Mouse (Mus musculus) limb, embryonic 10.5 days (tissue): ENCODE data around the gene Ptprg. TPM values are rescaled to one million over a fixed set of nuclear protein-coding genes. Genes with fewer than 3 reads are reported as not detected.
A peak's percentile ranks its signal among the peaks of the same experiment; 100 is the strongest.
"Not testable (repeated sequence)": the region's sequence is repeated elsewhere in the genome, so short reads cannot be mapped to it uniquely, and the experiment has no call there.

ENCODE experiments used
- DNase-seq: peaks from one replicate; pipeline ENCODE4 v3.0.0-alpha.2; 2017; ENCODE audit warnings: low spot score
- H3K27ac ChIP-seq: fragments of 300-500 bp; sonication (generic); 2 replicates; pipeline ENCODE4 v1.5.1; 2016; ENCODE audit warnings: mild to moderate bottlenecking
- H3K27me3 ChIP-seq: fragments of 300-500 bp; sonication (generic); 2 replicates; pipeline ENCODE4 v1.6.1; 2016; ENCODE audit warnings: low read depth, mild to moderate bottlenecking; ENCODE audit not compliant: poor library complexity, severe bottlenecking
- H3K36me3 ChIP-seq: fragments of 300-500 bp; sonication (generic); 2 replicates; pipeline ENCODE4 v1.6.1; 2016; ENCODE audit warnings: mild to moderate bottlenecking, moderate library complexity
- H3K4me1 ChIP-seq: fragments of 300-500 bp; sonication (generic); 2 replicates; pipeline ENCODE4 v1.6.1; 2016
- H3K4me3 ChIP-seq: fragments of 300-500 bp; sonication (generic); 2 replicates; pipeline ENCODE4 v1.5.1; 2016; ENCODE audit warnings: mild to moderate bottlenecking, moderate library complexity
- H3K9me3 ChIP-seq: fragments of 300-500 bp; sonication (generic); replicated peaks from 2 replicates; pipeline ENCODE4 v1.6.1; 2016; ENCODE audit warnings: mild to moderate bottlenecking
- WGBS: fragments of 180-500 bp; shearing (Covaris S2); methylation state at CpG from one replicate; pipeline ENCODE4 v1.1.7; 2016; 5-methylcytosine and 5-hydroxymethylcytosine counted together
- polyA plus RNA-seq: library from polyadenylated mRNA; unstranded; fragments of >200 nt; fragmentation: Nextera tagmentation; extraction: Ambion mirVana; gene quantifications from 2 replicates; pipeline ENCODE4 v1.2.1, GENCODE M21; 2016

Gene Ptprg
- polyA plus RNA-seq, 1 experiment from 2014 or later: 40.3 TPM

- no peak for DNase-seq
- Histone ChIP-seq H3K36me3 (peaks cover 14% of the 10 kb centered on the region), H3K4me3 (no peak overlapping the region), H3K4me1 (no peaks in the 10 kb centered on the region), H3K27ac (no peak overlapping the region), H3K27me3 (no peaks in the 10 kb centered on the region), H3K9me3 (no peaks in the 10 kb centered on the region)
- 79% methylated on average over 6 of the region's 6 CpGs for WGBS
Observed at GRCm38 (mm10) chr14:12219877-12220276, 666.5 kb downstream of the Ptprg start.

GRCm38 (mm10) chr14:12220540-12220939 is 667.2 kb downstream of the Ptprg start:
- Histone ChIP-seq H3K36me3 (peaks cover 17% of the 10 kb centered on the region), H3K4me1 (no peaks in the 10 kb centered on the region), H3K27me3 (no peaks in the 10 kb centered on the region), H3K27ac (no peak overlapping the region), H3K9me3 (no peaks in the 10 kb centered on the region), H3K4me3 (no peak overlapping the region)
- WGBS: 81% methylated on average over 8 of the region's 8 CpGs
- DNase-seq: no peak

- Histone ChIP-seq H3K9me3 (no peaks in the 10 kb centered on the region), H3K4me3 (no peak overlapping the region), H3K27me3 (no peaks in the 10 kb centered on the region), H3K27ac (no peak overlapping the region), H3K4me1 (no peaks in the 10 kb centered on the region), H3K36me3 (peaks cover 20% of the 10 kb centered on the region)
- no peak for DNase-seq
- WGBS: 88% methylated on average over 5 of the region's 5 CpGs
Observed at GRCm38 (mm10) chr14:12221571-12221970, 668.2 kb downstream of the Ptprg start.

- Histone ChIP-seq H3K4me3 (no peak overlapping the region), H3K27me3 (no peaks in the 10 kb centered on the region), H3K36me3 (no peaks in the 10 kb centered on the region), H3K27ac (no peak overlapping the region), H3K9me3 (no peaks in the 10 kb centered on the region), H3K4me1 (no peaks in the 10 kb centered on the region)
- no peak for DNase-seq
- WGBS: 83% methylated on average over 4 of the region's 4 CpGs
Observed at GRCm38 (mm10) chr14:12243726-12244125, 690.4 kb downstream of the Ptprg start.

GRCm38 (mm10) chr14:12276031-12276430 is 722.7 kb downstream of the Ptprg start:
- H3K9me3 ChIP-seq: no peaks in the 10 kb centered on the region
- no peak overlapping the region for H3K27ac ChIP-seq
- WGBS: 73% methylated on average over 3 of the region's 3 CpGs
- no peak for DNase-seq
- H3K4me1 ChIP-seq: no peaks in the 10 kb centered on the region
- H3K4me3 ChIP-seq: no peak overlapping the region
- H3K27me3 ChIP-seq: no peaks in the 10 kb centered on the region
- no peaks in the 10 kb centered on the region for H3K36me3 ChIP-seq

GRCm38 (mm10) chr14:12283641-12284040 is 730.3 kb downstream of the Ptprg start, which contains the start of gene Gm49355:
Gm49355 (plus strand) TSS chr14:12283976.
- DNase-seq: no peak
- no peaks in the 10 kb centered on the region for H3K9me3 ChIP-seq
- no peaks in the 10 kb centered on the region for H3K36me3 ChIP-seq
- H3K4me1 ChIP-seq: no peaks in the 10 kb centered on the region; the same call in 1 of the 2 replicates
- peak within 1 kb of the TSS; percentile 96 for H3K27ac ChIP-seq
- H3K27me3 ChIP-seq: no peaks in the 10 kb centered on the region
- 77% methylated on average over 6 of the region's 6 CpGs for WGBS
- H3K4me3 ChIP-seq: peak within 1 kb of the TSS; percentile 74

GRCm38 (mm10) chr14:12284141-12284912 is 731.0 kb downstream of the Ptprg start, which contains the start of gene 3830406C13Rik:
3830406C13Rik (plus strand) TSS chr14:12284173.
- WGBS: 2% methylated on average over 48 of the region's 48 CpGs
- Histone ChIP-seq H3K27ac (peak within 1 kb of the TSS; percentile 96), H3K4me1 (no peaks in the 10 kb centered on the region; the same call in 1 of the 2 replicates), H3K27me3 (no peaks in the 10 kb centered on the region), H3K9me3 (no peaks in the 10 kb centered on the region), H3K4me3 (peak within 1 kb of the TSS; percentile 74), H3K36me3 (no peaks in the 10 kb centered on the region)
- peak; percentile 88 for DNase-seq

GRCm38 (mm10) chr14:12289747-12290146 is 736.4 kb downstream of the Ptprg start:
- H3K27ac ChIP-seq, H3K4me1 ChIP-seq, H3K36me3 ChIP-seq, DNase-seq, H3K4me3 ChIP-seq, H3K27me3 ChIP-seq, H3K9me3 ChIP-seq: not testable (repeated sequence)

Other genes with a start within 250 kb of the Ptprg start
- 1.8 and 2.8 TPM in 2 replicates for gene Gm3839, start 196.8 kb upstream of the Ptprg start, polyA plus RNA-seq